Mouse (Mus musculus): Measurements from ENCODE around the gene Dusp13. TPM values are rescaled to one million over a fixed set of nuclear protein-coding genes. Genes with fewer than 3 reads are reported as not detected.

The Dusp13 gene
- polyA plus RNA-seq, 1 experiment from 2014 or later, result not detected

DNA sequence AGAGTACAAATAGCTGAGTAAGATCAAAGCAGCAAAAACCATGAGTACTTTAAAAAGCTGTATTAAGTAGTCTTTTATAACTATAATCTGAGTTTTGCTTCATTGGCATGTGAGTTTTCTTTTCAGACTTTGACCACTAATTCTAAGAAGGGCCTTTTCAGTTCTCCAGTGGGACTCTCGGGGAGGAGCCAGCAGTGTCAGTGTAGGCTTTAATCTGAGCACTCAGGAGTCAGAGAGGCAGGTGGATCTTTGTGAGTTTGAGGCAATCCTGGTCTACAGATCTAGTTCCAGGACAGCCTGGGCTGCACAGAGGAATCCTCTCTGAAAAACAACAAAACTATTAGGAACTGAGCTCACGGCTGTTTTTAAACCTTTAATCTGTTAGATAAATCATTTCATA is 23.0 kb upstream of the Dusp13 start:
- ATAC-seq (ENCODE audit: low FRiP score), result no peak
- Histone ChIP-seq H3K9ac (ENCODE audit: low read length) (no peak overlapping the region), H3K4me1 (ENCODE audit: control insufficient read depth, insufficient read depth, low read length) (0 out of 2 replicates have a peak, but pooled peaks cover 5% of the 10 kb centered on the region), H3K4me2 (no peak overlapping the region), H3K9me3 (ENCODE audit: control insufficient read depth, low read length) (no peaks in the 10 kb centered on the region), H3K27ac (ENCODE audit: low read depth, low read length) (no peak overlapping the region), H3K36me3 (ENCODE audit: control insufficient read depth, insufficient read depth, low read length) (peaks cover 5% of the 10 kb centered on the region; the same call in 1 of the 2 replicates), H3K4me3 (ENCODE audit: low read depth, low read length) (no peak overlapping the region), H3K27me3 (ENCODE audit: control insufficient read depth, insufficient read depth, low read length) (no peaks in the 10 kb centered on the region)
- WGBS, result 55% methylated on average over 2 of the region's 2 CpGs
- DNase-seq (ENCODE audit: low spot score, missing footprints), result no peak

DNA sequence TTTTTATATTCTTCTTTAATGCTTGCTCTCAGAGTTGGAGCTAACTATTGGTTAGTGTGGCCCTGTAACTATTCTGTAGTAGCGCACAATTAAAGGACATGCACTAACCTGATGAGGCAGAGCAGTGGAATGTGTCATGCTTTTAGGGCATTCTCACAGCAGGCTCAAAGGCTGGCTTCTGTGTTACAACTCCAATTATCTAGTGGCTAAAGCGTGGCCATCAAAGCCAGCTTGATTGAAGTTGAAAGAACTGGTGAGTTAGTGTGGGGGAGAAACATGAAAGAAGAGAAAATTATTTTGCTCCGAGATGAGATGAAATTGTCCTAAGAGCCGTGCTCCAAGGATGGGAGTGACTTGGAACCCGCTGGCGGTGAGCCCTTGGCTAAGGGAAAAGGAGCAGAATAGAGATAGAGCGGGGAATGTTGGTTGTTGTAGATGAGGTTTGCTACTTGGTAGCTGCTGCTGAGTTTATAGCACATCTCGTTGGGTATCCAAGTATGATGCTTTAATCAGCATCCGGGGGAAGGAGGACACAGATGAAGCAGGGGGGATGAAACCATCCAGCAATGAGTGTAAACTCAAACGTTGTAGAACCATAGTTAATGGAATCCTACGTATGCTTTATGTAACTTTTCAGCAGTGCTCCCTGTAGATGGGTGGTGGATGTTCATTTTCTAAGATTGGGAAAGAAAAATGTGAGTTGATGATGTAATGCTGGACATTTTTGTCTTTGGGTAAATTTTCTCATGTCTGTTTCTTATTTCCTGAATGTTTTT is 21.7 kb upstream of the Dusp13 start:
- Histone ChIP-seq H3K9me3 (ENCODE audit: control insufficient read depth, low read length) (no peaks in the 10 kb centered on the region), H3K4me2 (no peak overlapping the region), H3K9ac (ENCODE audit: low read length) (no peak overlapping the region), H3K27ac (ENCODE audit: low read depth, low read length) (no peak overlapping the region), H3K27me3 (ENCODE audit: control insufficient read depth, insufficient read depth, low read length) (no peaks in the 10 kb centered on the region), H3K4me3 (ENCODE audit: low read depth, low read length) (no peak overlapping the region), H3K4me1 (ENCODE audit: control insufficient read depth, insufficient read depth, low read length) (peaks cover 12% of the 10 kb centered on the region), H3K36me3 (ENCODE audit: control insufficient read depth, insufficient read depth, low read length) (0 out of 2 replicates have a peak, but pooled peaks cover 4% of the 10 kb centered on the region)
- 82% methylated on average over 11 of the region's 11 CpGs for WGBS
- no peak for DNase-seq (ENCODE audit: low spot score, missing footprints)
- no peak for ATAC-seq (ENCODE audit: low FRiP score)

DNA sequence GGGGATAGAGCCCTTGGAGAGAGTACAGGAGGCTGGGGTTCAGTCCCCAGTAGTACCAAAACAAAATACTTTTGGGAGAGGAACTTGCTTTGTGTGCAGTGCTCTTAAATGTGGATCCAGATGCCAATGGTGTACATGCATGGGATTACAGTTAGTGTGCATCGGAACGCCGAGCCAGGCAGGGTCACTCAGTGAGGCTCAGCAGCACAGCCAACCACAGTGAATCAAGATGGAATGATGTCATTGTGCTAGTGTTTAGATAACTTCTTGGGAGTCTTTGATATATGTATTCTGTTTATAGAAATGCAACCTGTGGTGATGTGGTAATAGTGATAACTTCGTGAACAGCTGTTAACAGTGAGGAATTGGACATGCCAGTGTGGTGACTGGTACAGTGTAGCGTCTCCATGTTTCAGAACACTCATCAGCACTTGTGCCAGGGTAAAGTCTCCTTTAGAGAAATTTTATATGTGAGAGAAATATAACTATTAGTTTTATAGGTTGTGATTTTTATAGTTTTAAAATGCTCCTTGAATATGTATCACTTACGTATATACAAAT is 15.5 kb upstream of the Dusp13 start:
- Histone ChIP-seq H3K4me3 (ENCODE audit: low read depth, low read length) (no peak overlapping the region), H3K27ac (ENCODE audit: low read depth, low read length) (no peak overlapping the region), H3K9ac (ENCODE audit: low read length) (no peak overlapping the region), H3K27me3 (ENCODE audit: control insufficient read depth, insufficient read depth, low read length) (no peaks in the 10 kb centered on the region), H3K4me2 (no peak overlapping the region), H3K36me3 (ENCODE audit: control insufficient read depth, insufficient read depth, low read length) (no peaks in the 10 kb centered on the region), H3K9me3 (ENCODE audit: control insufficient read depth, low read length) (no peaks in the 10 kb centered on the region), H3K4me1 (ENCODE audit: control insufficient read depth, insufficient read depth, low read length) (peaks cover 12% of the 10 kb centered on the region)
- ATAC-seq (ENCODE audit: low FRiP score), result no peak
- WGBS, result 95% methylated on average over 6 of the region's 6 CpGs
- DNase-seq (ENCODE audit: low spot score, missing footprints), result no peak

DNA sequence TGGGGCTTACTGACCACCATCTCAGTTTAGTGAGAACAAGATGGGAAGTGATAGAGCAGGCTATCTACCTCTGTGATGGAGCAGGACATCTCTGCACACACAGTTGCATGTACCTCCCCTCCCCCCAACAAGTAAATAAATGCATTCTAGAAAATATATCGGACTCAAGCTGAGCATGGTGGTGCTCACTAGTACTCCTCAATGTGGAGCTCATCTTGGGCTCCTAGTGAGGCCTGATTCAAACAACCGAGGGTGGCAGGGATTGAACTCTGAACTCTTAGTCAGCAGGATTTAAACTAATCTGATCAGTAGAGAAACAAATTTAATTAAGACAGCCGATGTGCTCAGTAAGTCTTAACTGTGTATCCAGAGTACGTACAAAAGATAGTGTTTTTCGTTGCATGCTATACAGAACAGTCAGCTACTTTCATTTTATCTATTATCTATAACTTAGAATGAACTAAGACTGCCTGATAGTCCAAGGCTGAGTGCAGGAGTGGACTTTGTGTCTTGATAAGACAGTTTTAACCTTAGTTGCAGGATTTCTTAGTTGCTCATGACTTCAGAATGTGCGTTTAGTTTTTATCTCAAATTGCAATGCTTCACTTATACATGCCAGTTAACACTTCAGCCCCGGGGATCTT is 14.9 kb upstream of the Dusp13 start:
- Histone ChIP-seq H3K9me3 (ENCODE audit: control insufficient read depth, low read length) (no peaks in the 10 kb centered on the region), H3K9ac (ENCODE audit: low read length) (no peak overlapping the region), H3K4me1 (ENCODE audit: control insufficient read depth, insufficient read depth, low read length) (peaks cover 12% of the 10 kb centered on the region), H3K27me3 (ENCODE audit: control insufficient read depth, insufficient read depth, low read length) (no peaks in the 10 kb centered on the region), H3K27ac (ENCODE audit: low read depth, low read length) (no peak overlapping the region), H3K4me3 (ENCODE audit: low read depth, low read length) (no peak overlapping the region), H3K4me2 (no peak overlapping the region), H3K36me3 (ENCODE audit: control insufficient read depth, insufficient read depth, low read length) (no peaks in the 10 kb centered on the region)
- DNase-seq (ENCODE audit: low spot score, missing footprints), result no peak
- ATAC-seq (ENCODE audit: low FRiP score), result no peak
- 75% methylated on average over 7 of the region's 7 CpGs for WGBS

DNA sequence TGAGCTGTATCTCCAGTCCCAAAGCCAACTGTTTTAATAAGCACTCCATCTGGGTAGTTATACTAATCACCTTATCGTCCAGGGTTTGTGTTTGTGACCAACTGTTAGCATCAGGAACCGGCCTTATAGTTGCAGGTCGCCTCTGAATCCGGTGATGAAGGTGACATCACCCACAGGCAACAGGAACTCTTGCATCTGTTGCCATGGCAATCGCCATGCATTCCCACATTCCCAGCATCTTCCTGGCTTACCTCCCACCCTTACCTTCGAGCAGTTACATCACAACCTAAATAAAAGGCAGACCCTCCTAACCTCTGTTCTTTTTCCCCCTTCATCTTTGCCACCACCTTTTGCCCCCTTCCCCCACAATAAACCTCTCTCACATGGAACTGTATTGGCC is 13.7 kb upstream of the Dusp13 start:
- Histone ChIP-seq H3K27ac (ENCODE audit: low read depth, low read length) (no peak overlapping the region), H3K4me3 (ENCODE audit: low read depth, low read length) (no peak overlapping the region), H3K9ac (ENCODE audit: low read length) (no peak overlapping the region), H3K4me2 (no peak overlapping the region), H3K4me1 (ENCODE audit: control insufficient read depth, insufficient read depth, low read length) (peaks cover 12% of the 10 kb centered on the region), H3K27me3 (ENCODE audit: control insufficient read depth, insufficient read depth, low read length) (no peaks in the 10 kb centered on the region), H3K9me3 (ENCODE audit: control insufficient read depth, low read length) (no peaks in the 10 kb centered on the region), H3K36me3 (ENCODE audit: control insufficient read depth, insufficient read depth, low read length) (no peaks in the 10 kb centered on the region)
- 86% methylated on average over 6 of the region's 6 CpGs for WGBS
- DNase-seq (ENCODE audit: low spot score, missing footprints) (no peak), ATAC-seq (ENCODE audit: low FRiP score) (no peak)

DNA sequence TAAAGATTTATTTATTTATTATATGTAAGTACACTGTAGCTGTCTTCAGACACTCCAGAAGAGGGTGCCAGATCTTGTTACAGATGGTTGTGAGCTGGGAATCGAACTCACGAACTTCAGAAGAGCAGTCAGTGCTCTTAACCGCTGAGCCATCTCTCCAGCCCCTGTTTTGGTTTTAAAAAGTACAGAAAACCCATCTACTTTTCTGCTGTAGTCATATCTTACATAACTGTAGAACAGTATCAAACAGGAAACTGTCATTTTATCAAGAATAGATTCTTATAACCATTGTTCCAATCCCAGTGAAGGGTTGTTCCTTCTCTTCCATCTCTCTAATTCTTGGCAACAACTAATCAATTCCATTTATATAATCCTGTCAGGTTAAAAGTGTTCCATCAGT is 12.8 kb upstream of the Dusp13 start:
- Histone ChIP-seq H3K27me3 (ENCODE audit: control insufficient read depth, insufficient read depth, low read length) (no peaks in the 10 kb centered on the region), H3K27ac (ENCODE audit: low read depth, low read length) (no peak overlapping the region), H3K4me2 (no peak overlapping the region), H3K4me3 (ENCODE audit: low read depth, low read length) (no peak overlapping the region), H3K9me3 (ENCODE audit: control insufficient read depth, low read length) (no peaks in the 10 kb centered on the region), H3K4me1 (ENCODE audit: control insufficient read depth, insufficient read depth, low read length) (peaks cover 7% of the 10 kb centered on the region), H3K36me3 (ENCODE audit: control insufficient read depth, insufficient read depth, low read length) (no peaks in the 10 kb centered on the region), H3K9ac (ENCODE audit: low read length) (no peak overlapping the region)
- DNase-seq (ENCODE audit: low spot score, missing footprints), result no peak
- ATAC-seq (ENCODE audit: low FRiP score), result no peak
- WGBS, result 88% methylated on average over 3 of the region's 3 CpGs

DNA sequence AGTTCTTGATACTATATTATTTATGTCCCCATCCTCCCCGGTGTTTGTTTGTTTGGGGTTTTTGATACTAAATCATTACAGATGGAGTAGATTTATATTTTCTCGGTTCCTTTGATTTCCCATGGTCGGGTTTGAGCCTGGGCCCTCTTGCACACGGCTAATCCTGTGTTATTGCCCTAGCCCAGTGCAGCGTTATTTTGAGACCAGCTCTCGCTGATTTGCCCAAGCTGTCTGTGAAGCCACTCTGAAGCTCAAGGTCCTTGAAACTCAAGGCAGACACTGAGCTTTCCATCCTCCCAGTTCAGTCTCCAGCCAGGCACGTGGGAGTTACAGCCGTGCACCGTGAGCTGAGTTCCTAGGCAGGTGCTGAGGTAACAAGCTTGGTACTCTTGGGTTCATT is 10.6 kb upstream of the Dusp13 start:
- Histone ChIP-seq H3K9me3 (ENCODE audit: control insufficient read depth, low read length) (no peaks in the 10 kb centered on the region), H3K9ac (ENCODE audit: low read length) (no peak overlapping the region), H3K36me3 (ENCODE audit: control insufficient read depth, insufficient read depth, low read length) (no peaks in the 10 kb centered on the region), H3K4me2 (no peak overlapping the region), H3K4me1 (ENCODE audit: control insufficient read depth, insufficient read depth, low read length) (no peaks in the 10 kb centered on the region; the same call in 1 of the 2 replicates), H3K27me3 (ENCODE audit: control insufficient read depth, insufficient read depth, low read length) (no peaks in the 10 kb centered on the region), H3K4me3 (ENCODE audit: low read depth, low read length) (no peak overlapping the region), H3K27ac (ENCODE audit: low read depth, low read length) (no peak overlapping the region)
- no peak for ATAC-seq (ENCODE audit: low FRiP score)
- 90% methylated on average over 9 of the region's 9 CpGs for WGBS
- DNase-seq (ENCODE audit: low spot score, missing footprints), result no peak

DNA sequence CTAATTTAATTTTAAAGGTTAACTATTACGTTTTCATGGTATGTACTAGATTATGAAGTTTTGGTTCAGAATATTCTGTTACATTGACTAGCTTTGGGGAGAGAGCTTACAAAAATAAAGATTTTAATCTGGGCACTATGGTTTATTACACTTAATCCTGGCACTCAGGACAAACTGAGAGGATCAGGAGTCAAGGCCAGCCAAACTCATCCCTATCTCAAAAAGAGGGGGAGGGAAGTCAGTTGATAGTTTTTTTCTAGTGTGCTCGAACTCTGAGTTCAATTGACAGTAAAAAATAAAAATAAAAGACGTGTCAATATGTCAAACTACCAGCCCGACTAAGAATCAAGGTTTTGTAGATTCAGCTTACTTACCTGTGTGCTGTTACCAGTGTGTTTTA is 2.4 kb upstream of the Dusp13 start:
- H3K9me3 ChIP-seq (ENCODE audit: control insufficient read depth, low read length), result no peaks in the 10 kb centered on the region
- H3K4me1 ChIP-seq (ENCODE audit: control insufficient read depth, insufficient read depth, low read length), result peaks cover 9% of the 10 kb centered on the region
- no peaks in the 10 kb centered on the region for H3K27me3 ChIP-seq (ENCODE audit: control insufficient read depth, insufficient read depth, low read length)
- no peak overlapping the region for H3K27ac ChIP-seq (ENCODE audit: low read depth, low read length)
- no peak overlapping the region for H3K9ac ChIP-seq (ENCODE audit: low read length)
- no peak overlapping the region for H3K4me3 ChIP-seq (ENCODE audit: low read depth, low read length)
- 86% methylated on average over 4 of the region's 4 CpGs for WGBS
- no peak overlapping the region for H3K4me2 ChIP-seq
- no peak for ATAC-seq (ENCODE audit: low FRiP score)
- H3K36me3 ChIP-seq (ENCODE audit: control insufficient read depth, insufficient read depth, low read length), result no peaks in the 10 kb centered on the region
- no peak for DNase-seq (ENCODE audit: low spot score, missing footprints)

DNA sequence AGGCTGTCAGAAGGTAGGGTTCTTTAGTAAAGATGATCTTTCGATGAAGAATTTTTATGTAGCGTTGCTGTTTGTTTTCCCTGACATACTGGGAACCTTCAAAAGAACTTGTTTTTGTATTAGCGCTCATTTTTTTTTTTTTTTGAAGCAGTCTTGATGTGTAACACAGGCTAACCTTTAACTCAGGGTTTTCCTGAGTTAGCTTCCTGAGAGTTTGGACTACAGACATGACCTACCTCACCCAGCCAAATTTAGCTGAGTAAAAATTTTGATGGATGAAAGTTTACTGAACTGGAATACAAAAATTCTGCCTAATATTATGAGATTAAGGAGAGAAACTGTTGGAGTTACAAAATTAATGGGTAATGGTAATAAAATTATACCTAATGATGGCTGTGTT is 1.4 kb upstream of the Dusp13 start:
- Histone ChIP-seq H3K4me2 (no peak overlapping the region), H3K36me3 (ENCODE audit: control insufficient read depth, insufficient read depth, low read length) (no peaks in the 10 kb centered on the region), H3K9me3 (ENCODE audit: control insufficient read depth, low read length) (no peaks in the 10 kb centered on the region), H3K4me1 (ENCODE audit: control insufficient read depth, insufficient read depth, low read length) (peaks cover 9% of the 10 kb centered on the region), H3K27ac (ENCODE audit: low read depth, low read length) (no peak overlapping the region), H3K27me3 (ENCODE audit: control insufficient read depth, insufficient read depth, low read length) (no peaks in the 10 kb centered on the region), H3K9ac (ENCODE audit: low read length) (no peak overlapping the region), H3K4me3 (ENCODE audit: low read depth, low read length) (no peak overlapping the region)
- DNase-seq (ENCODE audit: low spot score, missing footprints), result no peak
- ATAC-seq (ENCODE audit: low FRiP score), result no peak
- 95% methylated on average over 3 of the region's 3 CpGs for WGBS

Measured in midbrain, embryonic 11.5 days (tissue).